Mouse (Mus musculus) olfactory bulb, adult 2 months (tissue): Measurements from ENCODE around the gene Lin9. TPM values are rescaled to one million over a fixed set of nuclear protein-coding genes. Genes with fewer than 3 reads are reported as not detected.
A peak's percentile ranks its signal among the peaks of the same experiment; 100 is the strongest.

ENCODE experiments used
- H3K27ac ChIP-seq: fragments of 200-500 bp; 2 replicates; pipeline ENCODE4 v1.5.1; 2012; ENCODE audit warnings: low read depth, low read length; ENCODE audit not compliant: insufficient read depth
- H3K4me1 ChIP-seq: fragments of 200-500 bp; 2 replicates; pipeline ENCODE4 v1.6.1; 2012; ENCODE audit warnings: low read length; ENCODE audit not compliant: control insufficient read depth, insufficient read depth
- H3K4me3 ChIP-seq: fragments of 200-500 bp; 2 replicates; pipeline ENCODE4 v1.5.1; 2012; ENCODE audit warnings: mild to moderate bottlenecking, low read depth, low read length, moderate library complexity; ENCODE audit not compliant: insufficient read depth
- CTCF ChIP-seq: fragments of 200-500 bp; IDR thresholded peaks from 2 replicates; pipeline ENCODE4 v1.5.1; 2012; ENCODE audit warnings: low read depth, mild to moderate bottlenecking, low read length, moderate library complexity; ENCODE audit not compliant: insufficient read depth
- POLR2A ChIP-seq: fragments of 200-500 bp; IDR thresholded peaks from 2 replicates; pipeline ENCODE4 v1.6.1; 2012; ENCODE audit warnings: mild to moderate bottlenecking, low read depth, low read length, moderate library complexity; ENCODE audit not compliant: insufficient read depth
- WGBS: fragments of 180-500 bp; shearing (Covaris S2); methylation state at CpG from one replicate; pipeline ENCODE4 v1.1.7; 2018; 5-methylcytosine and 5-hydroxymethylcytosine counted together
- polyA plus RNA-seq: library from polyadenylated mRNA; stranded (reverse); fragments of >200 nt; gene quantifications from 2 replicates; pipeline ENCODE4 v1.2.4, GENCODE M21; 2012; ENCODE audit warnings: low replicate concordance; ENCODE audit not compliant: missing spikeins, insufficient read depth, insufficient read length

Lin9 gene
- polyA plus RNA-seq, 1 experiment: not detected

GRCm38 (mm10) chr1:180723701-180724238, 82.8 kb downstream of the Lin9 start:
- 71% methylated on average over 1 of the region's 1 CpGs for WGBS
- no peak overlapping the region for H3K4me3 ChIP-seq
- TF ChIP-seq POLR2A: no peak

GRCm38 (mm10) chr1:180725704-180726179, 84.8 kb downstream of the Lin9 start, which contains the start of gene Acbd3:
Gene Acbd3 (plus strand): TSS chr1:180726043.
- under 1% methylated on average over 52 of the region's 52 CpGs for WGBS
- TF ChIP-seq POLR2A (peak; percentile 84), CTCF (no peak)
- Histone ChIP-seq H3K4me1 (no peaks in the 10 kb centered on the region), H3K4me3 (peak within 1 kb of the TSS; percentile 86), H3K27ac (peak within 1 kb of the TSS; percentile 13; the same call in 1 of the 2 replicates)

More at GRCm38 (mm10) chr1:180723701-180724238, 82.8 kb downstream of the Lin9 start:
- Histone ChIP-seq H3K27ac (no peak overlapping the region), H3K4me1 (no peaks in the 10 kb centered on the region)

GRCm38 (mm10) chr1:180726183-180726582, 85.2 kb downstream of the Lin9 start:
- WGBS: under 1% methylated on average over 42 of the region's 42 CpGs
- Histone ChIP-seq H3K27ac (no peak overlapping the region; the same call in 1 of the 2 replicates), H3K4me1 (no peaks in the 10 kb centered on the region), H3K4me3 (peak overlapping the region; percentile 86)
- TF ChIP-seq POLR2A: no peak
- no peak for TF ChIP-seq CTCF

- no peak for TF ChIP-seq POLR2A
- no peak overlapping the region for H3K27ac ChIP-seq
- WGBS: 88% methylated on average over 3 of the region's 3 CpGs
- H3K4me1 ChIP-seq: no peaks in the 10 kb centered on the region
- no peak overlapping the region for H3K4me3 ChIP-seq
Measured at GRCm38 (mm10) chr1:180729231-180729630, 88.3 kb downstream of the Lin9 start.

Other genes with a start within 250 kb of the Lin9 start
- gene Stum, start 157.6 kb upstream of the Lin9 start, polyA plus RNA-seq: not detected in 2 replicates
- not detected in 2 replicates for gene Parp1, start 72.2 kb upstream of the Lin9 start, polyA plus RNA-seq
- gene Mixl1, start 55.9 kb downstream of the Lin9 start, polyA plus RNA-seq: not detected in 2 replicates
- not detected in 2 replicates for gene Acbd3, start 84.9 kb downstream of the Lin9 start, polyA plus RNA-seq
- gene H3f3a, start 172.8 kb downstream of the Lin9 start, polyA plus RNA-seq: 812 TPM in 1 of 2 replicates, not detected in the other
- not detected in 2 replicates for gene Sde2, start 210.0 kb downstream of the Lin9 start, polyA plus RNA-seq